Mouse (Mus musculus) embryo, embryonic 11.5 days (tissue): ENCODE measurements around the gene Smim15.

Experiments used
- DNase-seq: peaks from one replicate; pipeline ENCODE4 v3.0.0-alpha.2; 2012; ENCODE audit warnings: low read depth, low spot score

Smim15 gene

GRCm38 (mm10) chr13:108044222-108044941, at the start of gene Smim15:
Gene Smim15 (plus strand): TSS chr13:108044446.
- DNase-seq = peak; percentile 85

- DNase-seq = no peak
Measured at GRCm38 (mm10) chr13:107995211-107995610, 49.0 kb upstream of the Smim15 start.

GRCm38 (mm10) chr13:107996301-107996700, 47.9 kb upstream of the Smim15 start:
- no peak for DNase-seq

- DNase-seq = no peak
Measured at GRCm38 (mm10) chr13:108007861-108008260, 36.4 kb upstream of the Smim15 start.

- no peak for DNase-seq
Measured at GRCm38 (mm10) chr13:108013110-108013509, 31.1 kb upstream of the Smim15 start.

- DNase-seq = no peak
Measured at GRCm38 (mm10) chr13:108013839-108014238, 30.4 kb upstream of the Smim15 start.

- DNase-seq = no peak
Measured at GRCm38 (mm10) chr13:108015166-108015565, 29.1 kb upstream of the Smim15 start.

GRCm38 (mm10) chr13:108017349-108017748, 26.9 kb upstream of the Smim15 start:
- DNase-seq = no peak

- DNase-seq = no peak
Measured at GRCm38 (mm10) chr13:108025802-108026201, 18.4 kb upstream of the Smim15 start.

GRCm38 (mm10) chr13:108032789-108033188, 11.5 kb upstream of the Smim15 start:
- no peak for DNase-seq

- no peak for DNase-seq
Measured at GRCm38 (mm10) chr13:108039375-108039774, 4.9 kb upstream of the Smim15 start.

GRCm38 (mm10) chr13:108039902-108040301, 4.3 kb upstream of the Smim15 start:
- DNase-seq = no peak

- DNase-seq = no peak
Measured at GRCm38 (mm10) chr13:108040451-108040850, 3.8 kb upstream of the Smim15 start.

- DNase-seq = peak; percentile 46
Measured at GRCm38 (mm10) chr13:108041358-108041757, 2.9 kb upstream of the Smim15 start.

GRCm38 (mm10) chr13:108043431-108044221, 620 bp upstream of the Smim15 start:
- no peak for DNase-seq

- DNase-seq = no peak
Measured at GRCm38 (mm10) chr13:108045646-108046045, 1.4 kb downstream of the Smim15 start.

- DNase-seq = no peak
Measured at GRCm38 (mm10) chr13:108046071-108046470, 1.8 kb downstream of the Smim15 start.

- no peak for DNase-seq
Measured at GRCm38 (mm10) chr13:108046891-108047290, 2.6 kb downstream of the Smim15 start.

GRCm38 (mm10) chr13:108047364-108047763, 3.1 kb downstream of the Smim15 start:
- no peak for DNase-seq

- DNase-seq = no peak
Measured at GRCm38 (mm10) chr13:108056896-108057295, 12.7 kb downstream of the Smim15 start.

GRCm38 (mm10) chr13:108060286-108060885, 16.1 kb downstream of the Smim15 start:
- no peak for DNase-seq

GRCm38 (mm10) chr13:108060936-108061578, 16.8 kb downstream of the Smim15 start:
- no peak for DNase-seq
